Mouse (Mus musculus) CH12.LX (cell line): Measurements from ENCODE around the gene Fam189a2. TPM values are rescaled to one million over a fixed set of nuclear protein-coding genes. Genes with fewer than 3 reads are reported as not detected.

Source experiments
- DNase-seq: peaks from one replicate; pipeline ENCODE4 v3.0.0-alpha.2; 2013; ENCODE audit errors: extremely low read depth
- H3K27ac ChIP-seq: 2 replicates; pipeline ENCODE4 v1.5.1; 2012; ENCODE audit warnings: low read depth, mild to moderate bottlenecking, control low read depth, moderate library complexity; ENCODE audit not compliant: insufficient read depth
- H3K27me3 ChIP-seq: replicated peaks from 2 replicates; pipeline ENCODE3; 2012; ENCODE audit warnings: inconsistent platforms
- H3K36me3 ChIP-seq, 2 experiments: replicated peaks in 1 of 2; 2 replicates each; pipeline versions ENCODE3 to v1.6.1; 2012; ENCODE audit warnings: inconsistent platforms in 1 of 2, low read length in 1 of 2, mild to moderate bottlenecking in 1 of 2, mixed read lengths in 1 of 2, moderate library complexity in 1 of 2; ENCODE audit not compliant: control insufficient read depth in 1 of 2, insufficient read depth in 1 of 2
- H3K4me1 ChIP-seq, 2 experiments: 2 replicates each; pipeline ENCODE4 v1.6.1; 2012; ENCODE audit warnings: inconsistent platforms in 1 of 2, moderate library complexity in 1 of 2; ENCODE audit not compliant: insufficient read depth in 2 of 2, control insufficient read depth in 1 of 2
- H3K4me2 ChIP-seq: 2 replicates; pipeline ENCODE4 v1.6.1; 2012; ENCODE audit warnings: low read depth, mild to moderate bottlenecking, control low read depth; ENCODE audit not compliant: poor library complexity, insufficient read depth, severe bottlenecking
- H3K4me3 ChIP-seq, 3 experiments: fragments of 150-350 bp in 1 of 3; sonication (generic) in 1 of 3; replicated peaks in 1 of 3; 2 replicates each; pipeline versions ENCODE3 to v1.5.1; 2011 to 2012; ENCODE audit warnings: low read depth in 2 of 3, low read length in 2 of 3, mild to moderate bottlenecking in 2 of 3, moderate library complexity in 2 of 3, control low read depth in 1 of 3, improper control_type of control experiment in 1 of 3, inconsistent platforms in 1 of 3, mixed read lengths in 1 of 3; ENCODE audit not compliant: poor library complexity in 1 of 3
- H3K79me2 ChIP-seq: replicated peaks from 2 replicates; pipeline ENCODE4 v1.6.1; 2012; ENCODE audit warnings: mild to moderate bottlenecking, moderate library complexity; ENCODE audit not compliant: control insufficient read depth, poor library complexity, insufficient read depth, severe bottlenecking; ENCODE audit errors: extremely low read depth
- H3K9ac ChIP-seq: 2 replicates; pipeline ENCODE4 v1.6.1; 2012; ENCODE audit warnings: low read depth, mild to moderate bottlenecking, control low read depth, moderate library complexity; ENCODE audit not compliant: insufficient read depth
- H3K9me3 ChIP-seq: replicated peaks from 2 replicates; pipeline ENCODE3; 2012; ENCODE audit warnings: low read length, inconsistent platforms, mixed read lengths
- CHD1 ChIP-seq: IDR thresholded peaks from 2 replicates; pipeline ENCODE4 v1.6.1; 2012; ENCODE audit warnings: low read depth, low read length, improper control_type of control experiment, inconsistent platforms
- CTCF ChIP-seq, 2 experiments: IDR thresholded peaks in 1 of 2; conservative IDR thresholded peaks in 1 of 2; 2 replicates each; pipeline ENCODE4 v1.5.1; 2011 to 2012; ENCODE audit warnings: low read depth in 2 of 2, low read length in 2 of 2, improper control_type of control experiment in 1 of 2, inconsistent platforms in 1 of 2, mild to moderate bottlenecking in 1 of 2, moderate library complexity in 1 of 2
- E2F4 ChIP-seq: IDR thresholded peaks from 2 replicates; pipeline ENCODE4 v1.6.1; 2011; ENCODE audit warnings: low read depth, low read length, improper control_type of control experiment; ENCODE audit not compliant: insufficient replicate concordance
- EP300 ChIP-seq: IDR thresholded peaks from 2 replicates; pipeline ENCODE4 v1.6.1; 2011; ENCODE audit warnings: low read length, improper control_type of control experiment
- ETS1 ChIP-seq: conservative IDR thresholded peaks from 2 replicates; pipeline ENCODE4 v1.6.1; 2012; ENCODE audit warnings: low read depth, mild to moderate bottlenecking, inconsistent platforms, low read length, improper control_type of control experiment, moderate library complexity
- HCFC1 ChIP-seq: IDR thresholded peaks from 2 replicates; pipeline ENCODE4 v1.6.1; 2012; ENCODE audit warnings: low read depth, mild to moderate bottlenecking, inconsistent platforms, low read length, improper control_type of control experiment
- IRF4 ChIP-seq: IDR thresholded peaks from 2 replicates; pipeline ENCODE4 v1.6.1; 2014; ENCODE audit warnings: low read depth, mild to moderate bottlenecking, inconsistent platforms, low read length, improper control_type of control experiment
- POLR2A ChIP-seq: IDR thresholded peaks from 2 replicates; pipeline ENCODE4 v1.6.1; 2011; ENCODE audit warnings: low read depth, mild to moderate bottlenecking, improper control_type of control experiment, low read length
- RAD21 ChIP-seq: IDR thresholded peaks from 2 replicates; pipeline ENCODE4 v1.6.1; 2011; ENCODE audit warnings: low read depth, mild to moderate bottlenecking, low read length, improper control_type of control experiment, moderate library complexity
- RCOR1 ChIP-seq: conservative IDR thresholded peaks from 2 replicates; pipeline ENCODE4 v1.6.1; 2012; ENCODE audit warnings: low read depth, mild to moderate bottlenecking, inconsistent platforms, low read length, improper control_type of control experiment
- SIN3A ChIP-seq: IDR thresholded peaks from 2 replicates; pipeline ENCODE4 v1.6.1; 2012; ENCODE audit warnings: low read length, improper control_type of control experiment, inconsistent platforms
- SMC3 ChIP-seq: IDR thresholded peaks from 2 replicates; pipeline ENCODE4 v1.6.1; 2011; ENCODE audit warnings: low read depth, low read length, improper control_type of control experiment
- USF1 ChIP-seq: IDR thresholded peaks from 2 replicates; pipeline ENCODE4 v1.6.1; 2014; ENCODE audit warnings: low read depth, mild to moderate bottlenecking, inconsistent platforms, low read length, improper control_type of control experiment
- dilution Hi-C: fragments of 300-500 bp; cut with MboI; formaldehyde crosslinking; loops from 2 replicates; pipeline ENCODE4 v1.14.3; 2020; ENCODE audit warnings: low sequenced_read_pairs; ENCODE audit not compliant: extremely low pct_unique_long_range_greater_than_20kb, extremely low pct_ligation_motif_present
- in situ Hi-C: fragments of 300-500 bp; cut with MboI; formaldehyde crosslinking; loops from 3 replicates; pipeline ENCODE4 v1.14.3; 2019; ENCODE audit warnings: low sequenced_read_pairs, low pct_ligation_motif_present, low pct_unique_long_range_greater_than_20kb, mixed read lengths
- polyA plus RNA-seq: library from polyadenylated mRNA; unstranded; fragments of >175 nt; gene quantifications from 2 replicates; pipeline ENCODE4 v1.2.1, GENCODE M21; 2012; ENCODE audit warnings: low read depth; ENCODE audit not compliant: insufficient read length
- total RNA-seq, 2 experiments: library from RNA; depleted of rRNA; stranded (reverse); fragments of 300-350 nt in 1 of 2; fragments of >200 nt in 1 of 2; gene quantifications; 2 replicates each; pipeline ENCODE4 v1.2.3; 2012 to 2014

The Fam189a2 gene
- total and polyA plus RNA-seq, 3 experiments = not detected

GRCm38 (mm10) chr19:24056880-24057279 lies 26.1 kb upstream of the Fam189a2 start:
- H3K9me3 ChIP-seq = no peaks in the 10 kb centered on the region
- no peak overlapping the region for H3K4me2 ChIP-seq
- no peak for DNase-seq
- no peak overlapping the region for H3K27ac ChIP-seq
- no peaks in the 10 kb centered on the region for H3K79me2 ChIP-seq
- H3K9ac ChIP-seq = no peak overlapping the region
- no peak for TF ChIP-seq POLR2A
- TF ChIP-seq CTCF (conservative IDR thresholded peaks at IDR 0.05 in 1 of 2, IDR thresholded peaks at IDR 0.05 in 1 of 2; ENCODE audit: low read depth in 2 of 2, low read length in 2 of 2) = peak; percentile 10 to 27; a peak in 1 of 4 replicates
- TF ChIP-seq RAD21 = no peak
- no peak overlapping the region for H3K4me3 ChIP-seq
- dilution Hi-C loops = no loop called here
- peaks cover 0 to 15% of the 10 kb centered on the region in 2 experiments; a peak in 2 of 4 replicates for H3K4me1 ChIP-seq
- in situ Hi-C loops = no loop called here
- no peaks in the 10 kb centered on the region for H3K36me3 ChIP-seq
- no peaks in the 10 kb centered on the region for H3K27me3 ChIP-seq

GRCm38 (mm10) chr19:24054904-24055303 lies 24.1 kb upstream of the Fam189a2 start:
- Histone ChIP-seq H3K9ac (no peak overlapping the region), H3K79me2 (no peaks in the 10 kb centered on the region), H3K36me3 (no peaks in the 10 kb centered on the region), H3K4me1 (peaks cover 0 to 15% of the 10 kb centered on the region in 2 experiments; a peak in 2 of 4 replicates), H3K27me3 (no peaks in the 10 kb centered on the region), H3K9me3 (no peaks in the 10 kb centered on the region), H3K4me3 (no peak overlapping the region), H3K27ac (no peak overlapping the region), H3K4me2 (no peak overlapping the region)
- dilution Hi-C loops (no loop called here), in situ Hi-C loops (no loop called here)
- no peak for TF ChIP-seq HCFC1
- DNase-seq = no peak

- Histone ChIP-seq H3K4me2 (no peak overlapping the region), H3K9me3 (no peaks in the 10 kb centered on the region), H3K4me1 (peaks cover 0 to 15% of the 10 kb centered on the region in 2 experiments; a peak in 2 of 4 replicates), H3K79me2 (no peaks in the 10 kb centered on the region), H3K27me3 (no peaks in the 10 kb centered on the region), H3K27ac (no peak overlapping the region), H3K36me3 (no peaks in the 10 kb centered on the region), H3K4me3 (no peak overlapping the region)
- dilution Hi-C loops (no loop called here), in situ Hi-C loops (no loop called here)
- DNase-seq = no peak
- TF ChIP-seq RCOR1 = no peak
- TF ChIP-seq EP300 = no peak
- TF ChIP-seq IRF4 = no peak
- TF ChIP-seq SIN3A = no peak
- TF ChIP-seq CHD1 = no peak
- no peak for TF ChIP-seq SMC3
- no peak for TF ChIP-seq USF1
- no peak for TF ChIP-seq ETS1
- TF ChIP-seq E2F4 = no peak
- TF ChIP-seq, all 38 proteins: peak for 0
- H3K9ac ChIP-seq = no peak overlapping the region
Observed at GRCm38 (mm10) chr19:24054265-24054664, 23.4 kb upstream of the Fam189a2 start.
